Mouse (Mus musculus): ENCODE measurements around the gene Slc25a23.

Slc25a23 gene

DNA sequence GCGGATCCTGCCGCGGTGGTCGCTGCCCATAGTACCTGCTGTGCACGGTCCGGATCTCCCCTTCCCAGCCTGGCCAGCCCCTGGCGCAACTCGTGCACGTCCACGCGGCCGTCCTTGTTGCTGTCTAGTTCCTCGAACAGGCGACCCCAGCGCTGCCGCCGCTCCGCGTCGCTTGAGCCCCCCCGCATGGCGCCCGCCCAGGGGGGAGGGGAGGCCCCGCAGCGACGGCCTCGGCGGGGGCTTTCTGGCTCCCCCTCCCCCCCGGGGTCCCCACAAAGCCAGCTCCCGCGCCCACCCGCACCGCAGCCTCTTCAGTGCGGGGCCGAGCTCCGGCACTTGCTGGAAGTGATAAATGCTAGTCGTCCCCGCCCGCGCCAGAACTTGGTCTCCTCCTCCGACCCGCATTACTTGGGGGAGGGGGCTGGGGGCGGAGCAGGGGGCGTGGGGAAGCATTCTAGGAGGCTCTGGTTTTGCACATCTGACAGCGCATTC is at the start of gene Slc25a23:
Slc25a23 (minus strand) TSS at position 378 of the 492 bp plus-strand sequence.
- DNase-seq (ENCODE audit: low spot score): peak; percentile 80

DNA sequence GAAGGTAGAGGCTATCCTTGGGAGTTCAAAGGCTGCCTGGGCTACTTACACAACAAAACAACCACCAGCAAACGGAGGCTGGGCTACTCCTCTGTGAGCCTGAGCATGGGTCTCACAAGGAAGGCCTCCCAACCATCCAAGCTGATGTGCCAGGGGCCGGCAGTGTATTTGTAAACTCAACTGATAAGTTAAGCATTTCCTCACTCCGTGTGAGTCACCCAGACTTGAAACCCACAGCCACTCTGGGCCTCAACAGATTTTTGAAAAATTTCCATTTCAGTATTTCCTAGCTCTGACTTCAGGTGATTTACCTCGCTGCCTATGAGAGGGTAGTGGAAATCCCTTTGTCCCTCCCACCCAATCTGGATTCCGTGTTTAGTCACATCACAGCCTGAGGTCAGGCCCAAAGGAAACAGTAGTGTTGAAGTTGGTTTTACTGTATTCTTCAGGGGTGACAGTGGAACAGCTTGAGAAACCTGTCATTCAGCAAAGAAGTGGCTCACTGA is 49.1 kb upstream of the Slc25a23 start:
- no peak for DNase-seq (ENCODE audit: low spot score)

DNA sequence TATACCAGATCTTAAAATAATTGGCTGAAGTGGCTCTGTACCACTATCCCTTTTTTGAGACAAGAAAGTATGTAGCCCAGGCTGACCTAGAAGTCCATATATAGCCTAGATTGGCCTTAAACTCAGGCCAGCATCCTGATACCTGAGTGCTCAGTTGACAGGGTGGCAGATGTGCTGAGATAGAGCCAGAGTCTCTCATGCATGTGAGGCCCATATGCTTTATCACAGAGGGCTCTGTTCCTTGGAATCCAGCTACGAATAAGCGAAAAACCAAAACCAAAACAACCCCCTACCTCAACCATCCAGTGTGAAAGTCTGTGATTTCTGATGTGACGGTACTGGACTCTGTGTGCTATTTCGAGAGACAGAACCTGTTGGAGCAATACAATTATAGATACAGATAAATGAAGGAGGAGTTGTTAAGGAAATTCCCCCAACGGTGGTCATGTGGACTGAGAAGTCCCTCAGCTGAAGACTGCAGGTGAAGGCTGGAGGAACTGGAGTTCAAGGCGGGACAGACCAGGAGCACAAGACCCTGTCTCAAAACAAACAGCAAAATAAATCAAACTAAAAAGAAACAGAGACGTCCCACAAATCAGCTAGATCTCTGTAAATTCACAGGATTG is 48.5 kb upstream of the Slc25a23 start:
- no peak for DNase-seq (ENCODE audit: low spot score)

DNA sequence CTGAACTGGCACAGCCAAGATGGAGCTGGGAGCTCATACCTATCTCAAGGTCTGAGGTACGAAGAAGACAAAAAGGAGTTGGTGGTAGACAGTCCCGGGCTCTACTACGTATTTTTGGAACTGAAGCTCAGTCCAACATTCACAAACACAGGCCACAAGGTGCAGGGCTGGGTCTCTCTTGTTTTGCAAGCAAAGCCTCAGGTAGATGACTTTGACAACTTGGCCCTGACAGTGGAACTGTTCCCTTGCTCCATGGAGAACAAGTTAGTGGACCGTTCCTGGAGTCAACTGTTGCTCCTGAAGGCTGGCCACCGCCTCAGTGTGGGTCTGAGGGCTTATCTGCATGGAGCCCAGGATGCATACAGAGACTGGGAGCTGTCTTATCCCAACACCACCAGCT is 47.4 kb upstream of the Slc25a23 start:
- DNase-seq (ENCODE audit: low spot score): no peak

- no peak for DNase-seq (ENCODE audit: low spot score)
These were observed 46.3 kb upstream of the Slc25a23 start for GRCm38 (mm10) chr17:57106035-57106368.

DNA sequence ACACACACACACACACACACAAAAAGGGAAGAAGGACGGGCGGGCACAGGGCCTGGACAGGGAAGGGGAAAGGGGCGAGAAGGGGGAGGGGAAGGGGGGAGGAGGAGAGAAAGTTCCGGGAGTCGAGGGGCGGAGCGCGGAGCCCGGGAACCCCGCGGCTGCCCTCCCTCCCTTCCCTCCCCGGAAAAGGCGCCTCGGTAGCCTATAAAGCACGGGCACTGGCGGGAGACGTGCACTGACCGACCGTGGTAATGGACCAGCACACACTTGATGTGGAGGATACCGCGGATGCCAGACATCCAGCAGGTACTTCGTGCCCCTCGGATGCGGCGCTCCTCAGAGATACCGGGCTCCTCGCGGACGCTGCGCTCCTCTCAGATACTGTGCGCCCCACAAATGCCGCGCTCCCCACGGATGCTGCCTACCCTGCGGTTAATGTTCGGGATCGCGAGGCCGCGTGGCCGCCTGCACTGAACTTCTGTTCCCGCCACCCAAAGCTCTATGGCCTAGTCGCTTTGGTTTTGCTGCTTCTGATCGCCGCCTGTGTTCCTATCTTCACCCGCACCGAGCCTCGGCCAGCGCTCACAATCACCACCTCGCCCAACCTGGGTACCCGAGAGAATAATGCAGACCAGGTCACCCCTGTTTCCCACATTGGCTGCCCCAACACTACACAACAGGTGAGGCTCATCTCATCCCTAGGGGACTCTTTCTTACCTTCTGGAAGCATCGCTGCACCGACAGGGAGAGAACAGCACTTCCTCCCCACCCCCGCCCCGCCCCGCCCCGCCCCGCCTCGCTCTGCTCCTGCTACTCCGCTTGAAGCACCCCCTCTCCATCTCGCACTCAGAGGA is 45.7 kb upstream of the Slc25a23 start, which contains the start of gene Tnfsf9:
Tnfsf9 (plus strand) TSS at position 145 of the 854 bp plus-strand sequence.
- no peak for DNase-seq (ENCODE audit: low spot score)

DNA sequence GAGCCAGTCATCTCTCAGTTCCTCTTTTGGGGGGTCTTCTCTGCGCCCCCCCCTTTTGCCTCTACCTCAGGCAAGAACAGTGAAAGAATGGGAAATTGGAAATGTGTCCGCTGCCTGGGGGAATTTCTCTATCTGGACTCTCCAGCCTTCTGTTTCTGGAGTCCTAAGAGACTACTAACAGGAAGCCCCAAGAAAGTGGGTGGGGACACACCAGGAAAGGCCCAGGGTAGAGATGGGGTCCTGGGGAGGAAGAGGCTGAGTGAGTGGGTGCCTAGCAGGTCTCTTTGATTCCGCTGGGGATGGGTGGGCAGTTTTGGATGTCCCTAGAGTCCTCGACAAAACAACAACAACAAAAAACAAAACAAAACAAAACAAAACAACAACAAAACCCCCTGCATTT is 44.8 kb upstream of the Slc25a23 start:
- DNase-seq (ENCODE audit: low spot score): no peak

- DNase-seq (ENCODE audit: low spot score): no peak
These were observed 42.6 kb upstream of the Slc25a23 start for GRCm38 (mm10) chr17:57102276-57102675.

- no peak for DNase-seq (ENCODE audit: low spot score)
These were observed 40.1 kb upstream of the Slc25a23 start for GRCm38 (mm10) chr17:57099629-57100325.

GRCm38 (mm10) chr17:57098321-57098720 is 38.7 kb upstream of the Slc25a23 start:
- DNase-seq (ENCODE audit: low spot score): no peak

DNA sequence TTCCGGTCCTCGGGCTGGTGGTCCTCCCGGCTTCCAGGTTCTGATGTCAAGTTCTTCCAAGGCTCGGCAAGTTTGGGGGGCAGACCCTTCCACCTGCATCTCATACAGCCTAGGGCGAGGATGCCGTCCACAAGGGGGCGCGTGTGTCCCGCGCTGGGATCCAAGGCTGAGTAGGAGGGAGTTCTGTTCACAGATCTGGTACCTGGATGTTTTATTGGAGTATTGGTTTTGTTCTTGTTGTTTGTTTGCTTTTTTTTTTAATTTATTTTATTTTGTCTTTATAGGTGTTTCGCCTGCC is 36.9 kb upstream of the Slc25a23 start:
- peak; percentile 66 for DNase-seq (ENCODE audit: low spot score)

- peak; percentile 24 for DNase-seq (ENCODE audit: low spot score)
These were observed 36.4 kb upstream of the Slc25a23 start for GRCm38 (mm10) chr17:57095855-57096622.

DNA sequence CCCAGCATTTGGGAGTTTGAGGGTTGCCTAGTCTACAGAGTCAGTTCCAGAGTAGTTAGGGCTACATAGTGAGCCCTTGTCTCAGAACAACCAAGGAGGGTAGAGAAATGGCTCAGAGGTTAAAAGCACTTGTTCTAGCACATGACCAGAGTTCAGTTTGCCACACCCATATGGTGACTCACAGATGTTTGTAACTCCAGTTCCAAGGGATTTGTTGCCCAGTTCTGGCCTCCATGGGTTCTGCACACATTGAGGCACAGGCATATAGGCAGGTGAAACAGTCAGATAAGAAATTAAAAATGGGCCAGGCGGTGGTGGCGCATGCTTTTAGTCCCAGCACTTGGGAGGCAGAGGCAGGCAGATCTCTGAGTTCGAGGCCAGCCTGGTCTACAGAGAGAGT is 34.6 kb upstream of the Slc25a23 start:
- DNase-seq (ENCODE audit: low spot score): no peak

- DNase-seq (ENCODE audit: low spot score): no peak
These were observed 27.6 kb upstream of the Slc25a23 start, which contains the start of gene Tubb4a for GRCm38 (mm10) chr17:57087049-57087832. TSS of gene Tubb4a (minus strand) at chr17:57087782.

DNA sequence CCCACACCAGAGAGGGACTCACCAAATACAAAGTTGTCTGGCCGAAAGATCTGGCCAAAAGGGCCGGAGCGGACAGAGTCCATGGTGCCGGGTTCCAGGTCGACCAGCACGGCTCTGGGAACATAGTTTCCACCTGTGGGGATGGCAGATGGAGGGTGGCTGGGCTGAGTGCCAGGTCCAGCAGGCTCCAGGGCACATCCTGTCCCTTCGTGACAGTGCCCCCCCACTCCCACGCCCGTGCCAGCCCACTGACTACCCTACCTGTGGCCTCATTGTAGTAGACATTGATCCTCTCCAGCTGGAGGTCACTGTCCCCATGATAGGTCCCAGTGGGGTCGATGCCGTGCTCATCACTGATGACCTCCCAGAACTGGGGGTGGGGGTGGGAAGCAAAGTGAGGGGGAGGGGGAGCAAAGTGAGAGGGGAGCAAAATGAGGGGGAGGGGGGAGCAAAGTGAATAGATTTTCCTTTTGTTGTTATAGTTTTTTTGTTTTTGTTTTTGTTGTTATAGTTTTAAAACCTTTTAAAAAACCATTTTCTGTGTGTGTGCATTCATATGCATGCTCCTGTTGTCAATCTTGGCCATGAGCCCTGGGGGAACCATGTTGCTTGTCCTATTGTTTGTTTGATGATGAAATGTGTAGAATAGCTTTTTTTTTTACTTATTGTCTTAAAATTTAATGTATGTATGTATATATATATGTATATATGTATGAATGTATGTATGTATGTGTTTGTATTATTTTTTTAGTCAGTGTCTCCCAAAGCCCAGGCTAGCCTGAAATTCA is 26.5 kb upstream of the Slc25a23 start:
- no peak for DNase-seq (ENCODE audit: low spot score)

GRCm38 (mm10) chr17:57082481-57082880 is 22.8 kb upstream of the Slc25a23 start:
- no peak for DNase-seq (ENCODE audit: low spot score)

GRCm38 (mm10) chr17:57081234-57081842 is 21.7 kb upstream of the Slc25a23 start:
- no peak for DNase-seq (ENCODE audit: low spot score)

DNA sequence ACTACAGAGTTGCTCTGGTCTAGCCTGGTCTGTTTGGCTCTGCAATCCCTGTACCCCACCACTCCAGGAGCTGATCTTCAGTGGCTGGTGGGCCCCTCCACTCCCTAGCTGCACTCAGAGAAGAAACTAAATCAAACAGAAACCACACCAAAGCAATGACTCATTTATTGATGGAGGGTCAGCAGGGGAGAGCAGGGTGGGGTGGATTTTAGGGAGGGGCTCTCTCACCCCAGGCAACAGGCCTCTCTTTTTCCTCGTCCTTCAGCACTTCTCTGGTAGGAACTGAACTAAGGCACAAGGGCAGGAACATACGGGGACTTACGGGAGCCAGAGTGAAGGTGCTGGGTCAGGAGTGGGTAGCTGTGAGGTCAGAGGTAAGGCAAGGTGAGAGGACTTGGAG is 20.3 kb upstream of the Slc25a23 start:
- DNase-seq (ENCODE audit: low spot score): no peak

GRCm38 (mm10) chr17:57078336-57078735 is 18.7 kb upstream of the Slc25a23 start, which contains the start of gene Dennd1c:
TSS of gene Dennd1c (minus strand) at chr17:57078514.
- DNase-seq (ENCODE audit: low spot score): no peak

DNA sequence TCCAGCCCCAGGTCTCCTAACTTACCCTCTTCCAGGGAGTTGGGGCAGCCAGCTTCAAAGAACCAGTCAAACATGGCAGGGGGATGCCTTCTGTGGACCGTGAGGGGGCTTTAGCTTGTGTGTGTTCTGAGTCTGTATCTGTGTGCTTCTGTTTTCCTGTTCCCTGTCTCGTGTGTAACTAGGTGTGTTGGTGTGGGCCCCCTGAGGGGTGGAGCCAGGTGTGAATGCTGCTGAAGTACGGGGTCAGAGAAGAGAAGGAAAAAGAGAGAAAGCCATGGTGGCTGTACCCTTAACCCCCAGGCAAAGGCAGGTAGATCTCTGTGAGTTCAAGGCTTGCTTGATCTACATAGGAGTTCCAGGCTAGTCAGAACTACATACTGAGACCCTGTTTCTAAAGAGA is 17.3 kb upstream of the Slc25a23 start:
- DNase-seq (ENCODE audit: low spot score): no peak
